Mouse (Mus musculus): ENCODE measurements at regions not wholly inside any gene's neighbourhood (a gene's known extent, or its start where the extent isn't known, plus 50 kb on each side); places are given as distances from the start of the nearest gene placed in this dataset.

DNA sequence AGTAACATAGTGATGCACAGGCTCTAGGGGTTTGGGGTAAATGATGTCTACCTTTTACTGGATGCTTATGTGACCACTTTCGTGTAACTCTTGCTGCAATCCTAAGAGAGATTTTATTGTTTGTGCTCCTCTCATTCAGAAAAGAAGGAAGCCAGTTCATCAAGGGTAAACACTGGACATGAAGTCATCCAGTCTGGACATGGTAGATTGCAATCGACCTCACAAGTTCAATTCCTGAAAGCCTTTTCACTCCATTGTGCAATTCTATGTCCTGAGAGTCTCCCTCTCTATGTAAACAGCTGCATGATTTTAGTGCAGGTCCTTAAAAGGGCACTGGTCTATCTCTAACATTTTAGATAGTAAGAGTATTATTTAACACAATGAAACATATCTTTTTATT, 73.5 kb upstream of the Gm16223 start:
- Histone ChIP-seq H3K9me3 (no peaks in the 10 kb centered on the region), H3K4me3 (no peak overlapping the region), H3K27ac (replicated peaks) (no peak overlapping the region), H3K4me2 (replicated peaks) (no peak overlapping the region), H3K27me3 (no peaks in the 10 kb centered on the region), H3K9ac (replicated peaks) (no peak overlapping the region), H3K4me1 (no peaks in the 10 kb centered on the region), H3K36me3 (no peaks in the 10 kb centered on the region)
- no peak for ATAC-seq (replicated peaks)
- 84% methylated on average over 2 of the region's 2 CpGs for WGBS

DNA sequence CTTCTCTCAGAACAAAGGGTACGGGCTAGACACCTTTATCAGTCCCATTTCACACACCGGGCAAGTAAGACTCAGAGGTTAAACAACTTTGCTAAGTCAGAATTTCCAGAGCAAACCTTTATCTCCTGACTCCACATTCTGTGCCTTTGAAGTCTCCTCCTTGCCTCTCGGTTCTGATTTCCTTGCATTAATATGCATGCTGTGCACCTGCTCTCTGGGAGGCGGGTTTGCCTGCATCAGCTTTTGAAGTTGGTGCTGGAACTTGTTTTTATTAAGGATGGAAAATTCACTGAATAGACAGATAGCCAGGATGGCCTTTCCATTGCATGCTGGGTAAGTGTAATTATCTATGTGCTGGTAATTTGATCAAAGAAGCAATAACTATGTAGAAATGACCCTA, 84.2 kb upstream of the Gm16223 start:
- no peak overlapping the region for H3K9ac ChIP-seq (replicated peaks)
- no peak for ATAC-seq (replicated peaks)
- no peak overlapping the region for H3K27ac ChIP-seq (replicated peaks)
- H3K4me3 ChIP-seq: no peak overlapping the region
- 63% methylated on average over 4 of the region's 4 CpGs for WGBS
- no peaks in the 10 kb centered on the region for H3K9me3 ChIP-seq
- H3K4me2 ChIP-seq (replicated peaks): no peak overlapping the region
- no peaks in the 10 kb centered on the region for H3K27me3 ChIP-seq
- no peaks in the 10 kb centered on the region for H3K36me3 ChIP-seq
- no peaks in the 10 kb centered on the region for H3K4me1 ChIP-seq

DNA sequence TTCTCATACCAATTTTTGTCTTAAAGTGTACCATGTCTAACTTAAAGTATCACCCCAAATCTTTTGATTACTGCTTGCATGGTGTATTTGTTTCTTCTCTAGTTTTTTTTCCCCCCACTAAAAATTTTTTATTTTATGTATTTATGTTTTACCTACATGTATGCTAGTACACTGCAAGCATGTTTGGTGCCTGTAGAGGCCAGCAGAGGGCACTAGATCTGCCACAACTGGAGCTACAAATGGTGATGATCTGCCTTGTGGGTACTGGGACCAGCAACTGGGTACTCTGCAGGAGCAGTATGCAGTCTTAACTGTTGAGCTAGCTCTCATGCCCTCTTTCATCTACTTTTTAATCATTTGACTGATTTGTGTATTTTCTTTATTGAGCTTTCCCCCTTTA, 92.2 kb upstream of the Gm16223 start:
- ATAC-seq (replicated peaks): no peak
- no peaks in the 10 kb centered on the region for H3K4me1 ChIP-seq
- H3K4me3 ChIP-seq: no peak overlapping the region
- no peak overlapping the region for H3K27ac ChIP-seq (replicated peaks)
- no peak overlapping the region for H3K4me2 ChIP-seq (replicated peaks)
- H3K9ac ChIP-seq (replicated peaks): no peak overlapping the region
- H3K27me3 ChIP-seq: no peaks in the 10 kb centered on the region
- H3K36me3 ChIP-seq: no peaks in the 10 kb centered on the region
- H3K9me3 ChIP-seq: no peaks in the 10 kb centered on the region

DNA sequence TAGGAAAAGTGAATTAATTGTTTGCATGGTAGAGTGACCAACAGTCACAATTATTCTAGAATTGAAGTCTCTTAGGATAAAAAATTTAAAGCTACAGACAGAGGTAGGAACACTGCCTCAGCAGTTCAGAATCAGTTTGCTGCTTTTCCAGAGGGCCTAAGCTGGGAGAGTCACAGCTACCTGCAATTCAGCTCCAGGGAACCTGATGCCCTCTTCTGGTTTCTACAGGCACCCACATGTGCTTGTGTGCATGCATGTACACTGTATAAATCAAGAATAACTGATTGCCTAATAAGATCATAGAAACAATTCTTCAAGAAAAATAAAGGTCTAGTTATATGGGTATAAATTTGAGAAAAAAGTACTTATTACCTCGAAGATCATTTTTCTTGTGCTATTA, 96.6 kb upstream of the Gm16223 start:
- Histone ChIP-seq H3K4me2 (replicated peaks) (no peak overlapping the region), H3K36me3 (no peaks in the 10 kb centered on the region), H3K27me3 (no peaks in the 10 kb centered on the region), H3K4me3 (no peak overlapping the region), H3K9me3 (no peaks in the 10 kb centered on the region), H3K27ac (replicated peaks) (no peak overlapping the region), H3K9ac (replicated peaks) (no peak overlapping the region), H3K4me1 (no peaks in the 10 kb centered on the region)
- 85% methylated on average over 1 of the region's 1 CpGs for WGBS
- ATAC-seq (replicated peaks): no peak

DNA sequence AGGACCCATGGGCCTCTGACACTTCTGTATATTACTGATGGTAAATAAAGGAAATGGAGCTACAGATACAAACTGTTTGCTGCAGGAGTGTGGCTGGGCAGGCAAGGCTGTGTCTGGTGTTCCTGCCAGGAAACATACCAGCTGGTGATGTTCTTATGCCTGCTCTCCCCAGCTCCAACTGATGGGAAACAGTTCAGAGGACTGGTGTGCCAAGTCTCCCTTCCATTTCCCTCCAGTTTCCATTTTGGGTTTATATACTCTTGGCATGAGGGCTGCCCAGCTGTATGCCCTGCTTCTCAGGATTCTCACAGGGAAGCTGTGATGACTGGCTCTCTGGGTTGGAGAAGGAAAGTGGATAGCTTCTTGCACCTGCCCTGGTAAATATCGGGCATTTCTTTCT, 100.8 kb upstream of the Gm16223 start:
- Histone ChIP-seq H3K4me3 (no peak overlapping the region), H3K9me3 (no peaks in the 10 kb centered on the region), H3K4me1 (no peaks in the 10 kb centered on the region), H3K4me2 (replicated peaks) (no peak overlapping the region), H3K9ac (replicated peaks) (no peak overlapping the region), H3K27ac (replicated peaks) (no peak overlapping the region), H3K27me3 (no peaks in the 10 kb centered on the region), H3K36me3 (no peaks in the 10 kb centered on the region)
- 0 out of 2 replicates have a peak, but pooled peaks have one; percentile 41 for ATAC-seq (replicated peaks)
- WGBS: 83% methylated on average over 1 of the region's 1 CpGs

DNA sequence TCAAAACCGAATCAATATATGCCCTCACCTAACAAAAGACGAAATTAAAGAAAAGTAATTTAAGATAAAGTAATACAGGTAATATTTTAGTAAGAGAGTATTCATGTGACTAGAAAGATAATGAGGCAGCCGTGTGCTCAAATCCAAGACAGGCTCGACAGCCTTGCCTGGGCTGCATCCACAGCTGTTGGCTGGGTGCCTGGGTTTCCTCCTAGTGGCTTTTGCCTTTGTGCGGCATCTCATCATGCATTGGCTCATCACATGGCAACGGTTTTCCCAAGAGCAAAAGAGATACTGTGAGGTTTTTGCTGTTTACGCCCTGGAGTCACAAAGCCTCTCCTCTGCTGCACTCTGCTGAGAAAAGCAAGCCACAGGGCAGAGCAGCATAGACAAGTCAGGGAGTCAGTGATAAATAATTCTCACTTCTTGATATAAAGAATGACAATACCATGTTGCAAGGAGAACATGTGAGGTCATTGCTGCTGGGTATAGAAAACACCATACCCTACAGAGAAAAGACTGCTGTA, 103.1 kb upstream of the Bod1l start:
- Histone ChIP-seq H3K9me3 (no peaks in the 10 kb centered on the region), H3K9ac (replicated peaks) (no peak overlapping the region), H3K4me1 (peaks cover 2% of the 10 kb centered on the region; the same call in 1 of the 2 replicates), H3K36me3 (no peaks in the 10 kb centered on the region), H3K27ac (replicated peaks) (no peak overlapping the region), H3K4me3 (no peak overlapping the region), H3K4me2 (replicated peaks) (no peak overlapping the region), H3K27me3 (no peaks in the 10 kb centered on the region)
- 57% methylated on average over 7 of the region's 7 CpGs for whole genome bisulfite sequencing
- peak; percentile 69; the same call in 1 of the 2 replicates for ATAC-seq (replicated peaks)

DNA sequence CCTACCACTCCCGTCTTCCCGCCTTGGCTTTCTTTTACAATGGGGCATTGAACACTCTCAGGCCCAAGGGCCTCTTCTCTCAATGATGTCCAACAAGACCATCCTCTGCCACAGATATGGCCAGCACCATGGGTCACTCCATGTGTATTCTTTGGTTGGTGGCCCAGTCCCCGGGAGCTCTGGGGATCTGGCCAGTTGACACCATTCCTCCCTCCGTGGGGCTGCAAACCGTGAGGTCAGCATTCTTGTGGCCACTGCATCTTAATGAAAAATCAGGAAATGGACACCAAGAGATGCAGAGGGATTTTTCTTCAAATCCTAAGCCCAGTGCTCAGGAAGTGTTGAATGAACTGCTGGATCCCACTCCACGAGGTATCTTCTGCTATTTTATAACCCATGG, 99.3 kb upstream of the Bod1l start:
- H3K9me3 ChIP-seq: no peaks in the 10 kb centered on the region
- H3K27ac ChIP-seq (replicated peaks): no peak overlapping the region
- WGBS: 87% methylated on average over 6 of the region's 6 CpGs

DNA sequence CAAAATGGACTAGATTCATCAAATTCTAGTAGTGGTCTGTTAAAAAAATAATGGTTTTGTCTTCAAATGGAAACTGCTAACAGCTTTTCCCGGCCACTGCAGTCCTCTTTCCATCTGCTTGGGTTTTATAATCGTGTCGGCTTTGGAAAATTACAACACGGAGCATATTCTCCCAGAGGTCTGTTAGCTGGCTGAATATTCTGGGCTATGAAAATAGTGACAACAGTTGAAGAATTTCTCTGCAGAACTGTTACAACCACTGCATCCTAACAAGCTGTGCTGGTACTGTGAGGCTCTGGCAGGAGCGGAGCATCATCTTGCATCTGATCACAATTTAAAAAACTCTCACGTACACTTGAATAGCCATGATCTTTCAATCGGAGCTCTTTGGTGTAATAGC, 98.0 kb upstream of the Bod1l start:
- ATAC-seq (replicated peaks): peak; percentile 43; the same call in 1 of the 2 replicates
- no peak overlapping the region for H3K4me2 ChIP-seq (replicated peaks)
- 70% methylated on average over 7 of the region's 7 CpGs for WGBS
- no peaks in the 10 kb centered on the region for H3K27me3 ChIP-seq
- peaks cover 1% of the 10 kb centered on the region; the same call in 1 of the 2 replicates for H3K4me1 ChIP-seq
- H3K36me3 ChIP-seq: no peaks in the 10 kb centered on the region
- no peaks in the 10 kb centered on the region for H3K9me3 ChIP-seq
- H3K27ac ChIP-seq (replicated peaks): no peak overlapping the region
- no peak overlapping the region for H3K9ac ChIP-seq (replicated peaks)
- H3K4me3 ChIP-seq: no peak overlapping the region

More for the DNA sequence above, 99.3 kb upstream of the Bod1l start:
- H3K4me1 ChIP-seq: peaks cover 2% of the 10 kb centered on the region; the same call in 1 of the 2 replicates
- H3K4me2 ChIP-seq (replicated peaks): no peak overlapping the region
- no peaks in the 10 kb centered on the region for H3K27me3 ChIP-seq
- H3K4me3 ChIP-seq: no peak overlapping the region
- H3K9ac ChIP-seq (replicated peaks): no peak overlapping the region
- H3K36me3 ChIP-seq: no peaks in the 10 kb centered on the region
- ATAC-seq (replicated peaks): no peak

DNA sequence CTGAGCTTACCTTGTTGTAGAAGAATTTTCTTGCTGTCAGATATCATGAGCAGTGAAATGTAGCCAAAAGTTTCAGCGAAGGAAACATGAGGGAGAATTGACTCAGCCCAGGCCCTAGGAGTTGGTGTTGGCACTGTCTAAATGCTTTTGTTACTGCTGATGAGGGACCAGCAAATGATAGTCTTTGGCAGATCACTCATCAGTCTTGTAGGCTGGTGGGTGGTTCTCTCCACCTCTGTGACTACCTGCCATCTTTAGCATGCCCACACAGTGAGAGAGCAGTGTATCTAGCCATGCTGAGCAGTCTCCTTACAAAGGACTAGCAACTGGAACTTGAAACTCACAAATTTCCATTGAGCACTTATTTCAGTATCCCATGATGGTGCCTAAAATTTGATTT, 97.1 kb upstream of the Bod1l start:
- Histone ChIP-seq H3K9ac (replicated peaks) (no peak overlapping the region), H3K9me3 (no peaks in the 10 kb centered on the region), H3K27ac (replicated peaks) (no peak overlapping the region), H3K4me3 (no peak overlapping the region), H3K27me3 (no peaks in the 10 kb centered on the region), H3K4me2 (replicated peaks) (no peak overlapping the region), H3K36me3 (no peaks in the 10 kb centered on the region), H3K4me1 (no peaks in the 10 kb centered on the region)
- 84% methylated on average over 1 of the region's 1 CpGs for WGBS
- no peak for ATAC-seq (replicated peaks)

DNA sequence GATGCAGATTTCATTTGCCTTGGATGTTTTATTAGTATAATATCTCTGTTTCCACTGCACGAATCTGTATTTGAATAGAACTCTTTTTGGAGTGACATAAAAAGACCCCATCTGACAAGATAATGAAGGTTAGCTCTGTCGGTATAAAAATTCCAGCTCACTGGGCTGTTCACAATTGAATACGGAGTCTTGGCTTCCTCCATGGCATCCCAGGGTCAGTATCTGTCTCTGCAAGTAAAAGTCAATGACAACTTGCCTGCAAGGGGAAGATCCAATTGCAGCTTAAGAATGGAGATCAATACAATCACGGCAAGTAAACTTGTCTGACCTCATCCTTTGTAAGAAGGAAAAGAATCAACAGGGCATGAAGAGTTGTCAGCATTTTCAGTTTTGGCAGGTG, 95.6 kb upstream of the Bod1l start:
- no peak overlapping the region for H3K27ac ChIP-seq (replicated peaks)
- no peaks in the 10 kb centered on the region for H3K36me3 ChIP-seq
- H3K4me1 ChIP-seq: no peaks in the 10 kb centered on the region
- H3K4me2 ChIP-seq (replicated peaks): no peak overlapping the region
- H3K4me3 ChIP-seq: no peak overlapping the region
- WGBS: 70% methylated on average over 4 of the region's 4 CpGs
- no peaks in the 10 kb centered on the region for H3K9me3 ChIP-seq
- H3K27me3 ChIP-seq: no peaks in the 10 kb centered on the region
- H3K9ac ChIP-seq (replicated peaks): no peak overlapping the region
- no peak for ATAC-seq (replicated peaks)

DNA sequence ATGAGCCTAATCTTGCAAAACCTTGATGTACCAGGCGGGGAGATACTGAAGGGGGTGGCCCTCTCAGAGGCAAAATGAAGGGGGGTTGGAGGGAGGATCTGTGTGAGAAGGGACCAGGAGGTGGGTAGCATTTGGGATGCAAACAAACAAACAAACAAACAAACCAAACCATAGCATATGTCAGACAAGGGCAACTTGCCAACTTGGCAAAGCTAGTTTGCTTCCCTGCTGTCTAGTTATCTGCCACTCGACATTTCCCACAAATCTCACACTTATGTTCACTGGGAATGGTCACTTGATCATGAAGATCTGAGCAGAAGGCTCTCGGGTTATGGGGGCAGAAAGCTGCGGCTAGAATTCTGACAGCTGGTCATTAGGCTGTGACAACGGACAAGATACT, 65.9 kb upstream of the Bod1l start:
- 60% methylated on average over 5 of the region's 5 CpGs for WGBS
- no peaks in the 10 kb centered on the region for H3K36me3 ChIP-seq
- peak; percentile 80 for ATAC-seq (replicated peaks)

DNA sequence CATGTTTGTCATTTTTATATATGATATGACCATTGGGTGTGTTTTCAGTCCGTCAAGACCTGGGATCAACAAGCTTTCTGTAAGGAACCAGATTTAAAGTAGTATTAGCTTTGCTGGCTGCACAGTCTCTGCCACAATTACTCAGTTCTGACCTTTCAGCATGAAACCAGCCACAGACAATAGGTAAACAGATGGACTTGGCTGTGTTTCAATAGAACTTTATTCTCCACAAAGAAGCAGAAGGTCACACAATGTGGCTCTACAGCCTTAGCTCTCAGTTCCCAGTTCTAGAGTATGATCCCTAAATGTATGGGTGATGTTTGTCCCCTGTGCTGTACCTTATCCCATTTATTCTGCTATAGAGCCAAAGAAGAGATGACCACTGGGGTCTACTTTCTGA, 63.6 kb upstream of the Bod1l start:
- Histone ChIP-seq H3K4me3 (no peak overlapping the region), H3K36me3 (no peaks in the 10 kb centered on the region), H3K4me1 (peaks cover 3% of the 10 kb centered on the region; the same call in 1 of the 2 replicates), H3K9me3 (no peaks in the 10 kb centered on the region), H3K27ac (replicated peaks) (no peak overlapping the region), H3K4me2 (replicated peaks) (no peak overlapping the region), H3K27me3 (no peaks in the 10 kb centered on the region), H3K9ac (replicated peaks) (no peak overlapping the region)
- WGBS: 76% methylated on average over 1 of the region's 1 CpGs
- ATAC-seq (replicated peaks): no peak

More for the DNA sequence above, 65.9 kb upstream of the Bod1l start:
- H3K4me2 ChIP-seq (replicated peaks): no peak overlapping the region
- H3K27me3 ChIP-seq: no peaks in the 10 kb centered on the region
- no peak overlapping the region for H3K27ac ChIP-seq (replicated peaks)
- H3K9me3 ChIP-seq: no peaks in the 10 kb centered on the region
- peaks cover 3% of the 10 kb centered on the region; the same call in 1 of the 2 replicates for H3K4me1 ChIP-seq
- no peak overlapping the region for H3K4me3 ChIP-seq
- H3K9ac ChIP-seq (replicated peaks): no peak overlapping the region

DNA sequence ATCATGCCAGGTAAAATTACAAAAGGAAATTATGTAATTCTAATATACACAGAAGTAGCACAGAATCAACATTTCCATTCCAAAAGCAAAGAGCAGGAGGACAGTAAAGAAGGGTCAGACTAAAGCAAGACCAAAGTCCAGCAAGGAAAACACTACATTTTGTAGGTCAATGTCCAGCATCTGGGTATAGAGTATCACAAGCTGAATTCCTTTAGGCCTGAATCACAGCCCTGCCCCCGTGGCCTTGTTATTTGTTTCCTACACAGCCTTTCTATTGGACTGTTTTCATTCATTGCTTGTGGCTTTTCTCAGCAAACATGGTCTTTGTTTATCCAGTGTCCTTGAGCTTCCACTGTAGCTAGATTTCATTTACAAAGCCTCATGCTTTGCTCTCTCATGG, 60.4 kb upstream of the Bod1l start:
- Histone ChIP-seq H3K36me3 (no peaks in the 10 kb centered on the region), H3K4me3 (no peak overlapping the region), H3K27me3 (no peaks in the 10 kb centered on the region), H3K9ac (replicated peaks) (no peak overlapping the region), H3K27ac (replicated peaks) (no peak overlapping the region), H3K4me1 (no peaks in the 10 kb centered on the region), H3K4me2 (replicated peaks) (no peak overlapping the region), H3K9me3 (no peaks in the 10 kb centered on the region)
- ATAC-seq (replicated peaks): no peak
- 64% methylated on average over 1 of the region's 1 CpGs for WGBS

All from forebrain, embryonic 15.5 days (tissue).